Mouse (Mus musculus): ENCODE measurements around the gene Creb3l2.

Gene Creb3l2

DNA sequence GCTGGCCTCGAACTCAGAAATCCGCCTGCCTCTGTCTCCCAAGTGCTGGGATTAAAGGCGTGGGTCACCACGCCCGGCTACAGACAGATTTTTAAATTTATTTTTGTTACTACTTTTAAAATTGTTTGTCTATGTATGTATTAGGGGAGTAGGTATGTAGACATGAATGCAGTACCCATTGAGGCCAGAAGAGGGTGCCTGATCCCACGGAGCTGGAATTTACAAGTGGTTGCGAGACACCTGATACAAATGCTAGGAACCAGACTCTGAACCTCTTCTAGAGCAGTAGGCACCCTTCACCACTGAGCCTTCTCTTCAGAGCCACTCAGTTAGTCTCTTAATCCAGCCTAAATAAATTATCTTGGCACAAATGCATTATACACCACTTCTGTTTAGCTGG lies 70.6 kb downstream of the Creb3l2 start:
- no peak for DNase-seq (ENCODE audit: low spot score)

GRCm38 (mm10) chr6:37370566-37370965 lies 71.4 kb downstream of the Creb3l2 start:
- DNase-seq (ENCODE audit: low spot score): no peak

- no peak for DNase-seq (ENCODE audit: low spot score)
These were observed 72.2 kb downstream of the Creb3l2 start for GRCm38 (mm10) chr6:37369750-37370149.

GRCm38 (mm10) chr6:37368281-37368680 lies 73.7 kb downstream of the Creb3l2 start:
- no peak for DNase-seq (ENCODE audit: low spot score)

GRCm38 (mm10) chr6:37366991-37367390 lies 75.0 kb downstream of the Creb3l2 start:
- DNase-seq (ENCODE audit: low spot score): no peak

- no peak for DNase-seq (ENCODE audit: low spot score)
These were observed 76.8 kb downstream of the Creb3l2 start for GRCm38 (mm10) chr6:37365179-37365578.

GRCm38 (mm10) chr6:37364361-37364760 lies 77.6 kb downstream of the Creb3l2 start:
- no peak for DNase-seq (ENCODE audit: low spot score)

- no peak for DNase-seq (ENCODE audit: low spot score)
These were observed 81.0 kb downstream of the Creb3l2 start for GRCm38 (mm10) chr6:37360813-37361385.

DNA sequence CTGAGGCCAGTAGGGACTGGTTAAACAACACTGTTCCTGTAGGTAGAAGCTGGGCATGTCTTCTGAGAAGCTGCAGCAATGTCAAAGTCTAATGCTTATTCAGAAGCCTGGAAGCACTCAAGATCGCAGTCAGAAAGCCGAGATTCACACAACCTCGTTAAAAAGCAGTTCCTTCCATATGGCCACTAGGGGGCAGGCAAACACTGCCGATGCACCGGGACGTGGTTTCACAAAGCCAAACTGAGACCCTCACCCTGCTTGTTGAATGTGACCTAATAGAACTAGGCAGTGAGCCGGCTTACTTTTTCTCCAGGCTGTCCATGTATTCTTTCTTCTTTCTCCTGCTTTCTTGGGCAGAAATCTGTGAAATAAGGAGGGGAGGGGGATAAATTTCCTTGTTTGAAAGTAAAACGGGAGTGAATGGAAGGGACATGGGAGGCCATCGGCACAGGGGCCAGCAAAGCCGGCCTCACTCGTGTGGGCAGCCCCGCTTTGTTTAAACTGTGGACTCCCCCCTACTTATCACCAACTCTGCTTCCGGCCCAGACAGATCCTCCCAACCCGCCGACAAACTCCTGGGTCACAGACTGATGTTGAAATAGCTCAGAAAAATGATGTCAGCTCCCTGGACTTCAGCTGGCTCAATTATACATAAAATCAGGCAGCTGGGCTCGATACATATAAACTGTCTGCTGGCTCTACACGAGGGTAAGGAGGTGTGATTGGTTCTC lies 87.3 kb downstream of the Creb3l2 start:
- no peak for DNase-seq (ENCODE audit: low spot score)

- DNase-seq (ENCODE audit: low spot score): no peak
These were observed 88.3 kb downstream of the Creb3l2 start for GRCm38 (mm10) chr6:37353616-37354015.

DNA sequence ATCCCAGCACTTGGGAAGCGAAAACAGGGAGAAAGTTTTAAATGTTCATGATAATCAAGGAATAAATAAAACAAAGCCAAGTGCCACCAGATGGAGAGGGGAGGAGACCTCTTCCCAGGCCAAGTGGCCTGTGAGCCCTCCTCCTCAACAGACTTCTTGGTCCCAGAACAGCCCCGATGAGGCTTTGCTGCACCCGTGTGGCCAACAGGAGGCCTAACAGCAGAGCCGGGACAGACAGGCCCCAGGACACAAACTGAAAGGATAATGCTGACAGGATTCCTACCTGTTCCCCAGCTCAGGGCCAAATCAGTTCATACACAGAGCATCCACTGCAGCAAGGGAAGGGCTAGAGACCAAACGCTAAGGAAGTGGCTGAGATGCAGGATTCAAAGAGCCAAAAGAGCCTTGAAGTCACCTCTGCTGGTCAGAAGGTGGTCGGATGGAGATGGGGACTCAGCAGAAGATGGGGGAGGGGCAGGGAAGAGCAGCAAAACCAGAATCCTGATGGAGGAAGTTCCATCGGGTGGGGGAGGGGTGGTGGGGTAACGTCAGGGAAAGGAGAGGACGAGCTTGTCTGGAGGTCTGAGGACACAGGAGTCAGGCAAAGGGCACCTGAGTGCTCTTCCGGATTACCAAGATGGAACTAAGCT lies 90.1 kb downstream of the Creb3l2 start:
- no peak for DNase-seq (ENCODE audit: low spot score)

- DNase-seq (ENCODE audit: low spot score): no peak
These were observed 91.6 kb downstream of the Creb3l2 start for GRCm38 (mm10) chr6:37350315-37350714.

- DNase-seq (ENCODE audit: low spot score): no peak
These were observed 94.3 kb downstream of the Creb3l2 start for GRCm38 (mm10) chr6:37347606-37348005.

DNA sequence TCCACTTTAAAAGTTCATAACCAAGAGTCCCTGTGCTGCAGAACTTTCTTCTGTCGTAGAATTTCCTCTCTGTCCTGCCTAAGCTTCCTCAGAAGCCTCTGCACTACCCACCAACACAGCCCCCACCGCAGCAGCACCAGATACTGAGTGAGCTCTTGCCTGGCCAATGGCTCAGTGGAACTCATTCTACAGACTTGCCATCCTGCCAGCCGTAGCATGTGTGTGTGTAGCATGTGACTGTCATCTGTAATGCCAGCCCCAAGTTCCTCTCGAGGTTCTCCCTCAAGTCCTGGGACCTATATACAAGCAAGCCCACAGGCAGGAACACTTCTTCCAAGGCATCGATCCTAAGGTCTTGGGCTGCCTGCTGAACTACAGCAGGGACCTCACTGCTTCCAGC lies 103.9 kb downstream of the Creb3l2 start:
- no peak for DNase-seq (ENCODE audit: low spot score)

GRCm38 (mm10) chr6:37336831-37337260 lies 105.1 kb downstream of the Creb3l2 start:
- DNase-seq (ENCODE audit: low spot score): no peak

DNA sequence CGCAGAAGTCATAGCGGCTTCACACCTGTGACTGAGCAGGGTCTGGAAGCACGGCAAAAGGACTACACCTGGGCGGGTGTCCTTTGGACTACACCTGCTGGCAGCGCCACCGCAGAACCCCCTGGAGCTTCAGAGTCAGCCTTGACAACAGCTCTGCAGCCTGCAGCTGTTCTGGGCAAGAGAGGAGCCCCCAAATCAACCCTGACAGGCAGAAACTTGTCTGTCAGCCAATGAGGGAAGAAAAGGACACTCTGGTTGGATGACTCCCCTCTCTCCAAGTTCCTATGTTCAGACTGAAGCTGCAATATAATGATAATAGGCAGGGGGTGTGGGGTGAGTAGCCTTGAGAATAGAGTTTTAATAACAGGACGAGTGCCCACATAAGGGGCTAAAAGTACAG lies 105.6 kb downstream of the Creb3l2 start:
- no peak for DNase-seq (ENCODE audit: low spot score)

- no peak for DNase-seq (ENCODE audit: low spot score)
These were observed 109.1 kb downstream of the Creb3l2 start for GRCm38 (mm10) chr6:37332846-37333245.

- DNase-seq (ENCODE audit: low spot score): no peak
These were observed 111.8 kb downstream of the Creb3l2 start for GRCm38 (mm10) chr6:37329901-37330864.

DNA sequence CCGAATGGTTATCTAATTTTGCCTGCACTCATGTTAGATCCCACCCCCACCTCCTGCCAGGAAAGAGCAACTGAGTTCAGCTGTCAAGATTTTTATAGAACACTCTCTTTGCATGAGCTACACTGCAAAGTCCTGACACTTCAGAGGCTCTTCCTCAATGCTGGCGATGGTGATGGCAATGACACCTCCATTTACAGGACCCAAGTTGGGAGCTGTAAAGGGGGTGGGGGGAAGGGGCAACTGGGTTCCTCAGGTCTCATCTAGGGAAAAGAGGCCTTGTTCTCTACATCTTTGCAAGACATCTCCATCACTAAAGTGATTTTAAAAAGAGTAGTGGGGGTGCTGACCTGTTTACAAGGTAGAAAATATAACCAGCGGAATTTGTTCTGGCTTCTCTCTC lies 112.6 kb downstream of the Creb3l2 start:
- no peak for DNase-seq (ENCODE audit: low spot score)

DNA sequence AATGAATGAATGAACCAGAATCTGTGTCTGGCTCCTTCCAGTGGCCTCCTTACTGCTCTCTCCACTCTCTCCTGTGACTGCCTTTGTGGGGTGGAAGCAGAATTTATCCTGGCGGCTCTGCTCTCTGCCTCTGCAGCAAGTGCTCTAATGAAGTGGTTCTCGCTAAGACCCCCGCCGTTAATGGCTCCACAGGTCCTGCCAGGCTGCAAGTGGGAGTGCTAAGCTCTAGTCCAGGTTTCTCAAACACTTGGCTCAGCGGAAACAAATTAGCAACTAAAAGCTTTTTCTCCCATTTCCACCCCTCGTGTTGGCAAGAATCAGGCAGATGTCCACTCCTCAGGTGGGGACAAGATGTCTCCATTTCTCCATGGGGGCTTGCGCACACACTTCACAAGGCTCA lies 113.3 kb downstream of the Creb3l2 start:
- DNase-seq (ENCODE audit: low spot score): no peak

GRCm38 (mm10) chr6:37327519-37327918 lies 114.4 kb downstream of the Creb3l2 start:
- no peak for DNase-seq (ENCODE audit: low spot score)

GRCm38 (mm10) chr6:37326603-37326955 lies 115.4 kb downstream of the Creb3l2 start:
- DNase-seq (ENCODE audit: low spot score): no peak

Data from urinary bladder, postnatal 10 days (tissue).